Mouse (Mus musculus): Measurements from ENCODE around the gene Celf1.
"Not testable (repeated sequence)": the region's sequence is repeated elsewhere in the genome, so short reads cannot be mapped to it uniquely, and the experiment has no call there.

Celf1 gene

GRCm38 (mm10) chr2:91023956-91024355, 83.8 kb downstream of the Celf1 start:
- DNase-seq = no peak

DNA sequence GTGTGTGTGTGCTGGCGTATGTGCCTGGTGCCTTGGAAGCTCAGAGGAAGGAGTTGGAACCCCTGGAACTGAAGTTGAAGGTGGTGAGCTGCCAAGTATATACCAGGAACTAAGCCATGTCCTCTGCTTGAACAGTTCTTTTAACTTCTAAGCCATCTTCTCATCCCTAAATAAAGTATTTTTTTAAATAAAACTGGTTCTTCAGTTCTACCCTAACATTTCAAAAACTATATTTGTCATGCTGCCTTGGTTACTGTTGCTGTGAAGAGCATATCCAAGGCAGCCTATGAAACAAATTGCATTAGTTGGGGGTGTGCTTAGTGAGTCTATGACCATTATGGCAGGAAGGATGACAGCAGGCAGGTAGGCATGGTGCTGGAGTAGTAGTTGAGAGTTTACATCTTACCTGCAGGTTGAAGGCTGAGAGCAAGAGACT, 84.9 kb downstream of the Celf1 start:
- no peak for DNase-seq

GRCm38 (mm10) chr2:91026491-91026890, 86.3 kb downstream of the Celf1 start:
- no peak for DNase-seq

DNA sequence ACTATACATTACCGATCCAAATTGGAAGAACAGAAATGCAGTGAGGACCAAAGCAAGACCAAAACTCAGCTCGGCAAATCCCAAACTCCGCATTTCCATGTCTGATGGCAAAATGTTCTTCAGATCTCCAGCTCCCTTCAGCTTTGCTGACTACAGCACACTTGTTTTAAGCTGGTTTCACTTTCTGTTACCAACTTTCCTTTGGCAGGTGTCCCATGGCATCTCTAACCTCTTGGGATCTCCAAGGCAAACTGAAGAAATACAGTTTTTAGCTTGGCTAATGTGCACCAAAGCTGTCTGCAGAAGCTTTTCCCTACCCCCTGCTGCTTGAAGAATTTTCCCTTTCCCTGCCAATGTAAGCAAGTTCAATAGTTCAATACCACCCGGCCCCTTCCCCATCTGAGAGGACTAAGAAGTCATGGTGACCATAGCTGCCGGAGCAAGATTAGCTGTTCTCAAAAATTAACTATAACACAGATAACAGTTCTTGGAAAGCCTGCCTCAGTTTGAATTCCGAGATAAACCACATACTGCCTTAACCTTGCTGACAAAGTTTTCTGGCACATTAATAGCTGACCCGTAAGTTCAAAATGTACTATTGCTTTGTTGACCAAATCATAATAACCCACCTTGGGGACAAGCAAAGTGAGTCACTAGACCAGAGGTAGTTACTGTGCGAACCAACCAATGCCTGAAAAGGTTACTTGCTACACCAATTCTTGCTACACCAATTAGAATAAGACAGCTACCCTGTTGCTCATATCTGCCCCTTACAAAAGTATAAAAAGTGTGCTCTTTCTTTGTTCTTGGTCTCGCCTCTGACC, 87.4 kb downstream of the Celf1 start:
- peak; percentile 38 for DNase-seq

DNA sequence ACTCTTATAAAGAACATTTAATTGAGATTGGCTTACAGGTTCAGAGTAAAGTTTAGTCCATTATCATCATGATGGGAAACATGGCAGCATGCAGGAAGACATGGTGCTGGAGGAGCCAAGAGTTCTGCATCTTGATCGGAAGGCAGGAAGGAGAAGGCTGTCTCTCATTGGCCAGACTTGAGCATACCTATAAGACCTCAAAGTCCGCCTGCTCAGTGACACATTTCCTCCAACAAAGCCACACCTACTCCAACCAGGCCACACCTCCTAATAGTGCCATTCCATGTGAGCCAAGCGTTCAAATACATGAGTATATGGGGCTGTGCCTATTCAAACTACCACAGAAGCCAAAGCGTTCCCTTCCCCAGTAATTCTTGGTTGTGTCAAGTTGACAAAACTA, 91.0 kb downstream of the Celf1 start:
- no peak for DNase-seq

DNA sequence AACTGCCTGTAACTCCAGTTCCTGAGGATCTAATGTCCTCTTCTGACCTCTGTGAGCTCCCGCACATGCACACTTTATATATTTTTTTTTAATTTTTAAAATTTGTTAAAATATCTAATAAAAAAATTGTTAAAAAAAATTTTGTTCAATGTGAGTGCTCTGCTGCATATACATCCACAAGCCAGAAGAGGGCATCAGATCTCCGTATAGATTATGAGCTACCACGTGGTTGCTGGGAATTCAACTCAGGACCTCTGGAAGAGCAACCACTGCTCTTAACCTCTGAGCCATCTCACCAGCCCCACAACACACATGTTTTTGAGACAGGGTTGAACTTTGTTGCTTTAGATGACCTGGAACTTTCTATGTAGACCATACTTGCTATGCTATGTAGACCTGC, 92.8 kb downstream of the Celf1 start:
- DNase-seq = no peak

DNA sequence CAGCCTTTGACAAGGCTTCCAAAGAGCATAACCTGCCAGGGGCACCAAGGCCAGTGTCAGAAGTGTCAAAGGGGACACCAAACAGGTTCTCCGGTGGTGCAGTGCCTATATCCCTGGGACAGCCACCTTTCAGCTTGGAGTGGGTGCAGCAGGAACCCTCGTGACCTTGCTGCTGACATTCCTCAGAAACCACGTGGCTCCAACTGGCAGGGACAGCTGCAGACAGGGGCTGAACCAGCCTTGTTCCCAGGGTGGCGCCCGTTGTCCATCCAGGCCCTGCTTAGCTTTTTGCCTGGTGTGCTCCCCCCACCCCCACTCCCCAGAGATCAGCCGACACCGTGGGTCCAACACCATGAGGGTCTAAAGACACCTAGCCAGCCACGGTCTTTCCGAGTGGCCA, 95.2 kb downstream of the Celf1 start, which contains the start of gene Rapsn:
Rapsn (plus strand) TSS at position 236 of the 400 bp plus-strand sequence.
- DNase-seq = peak; percentile 72

- no peak for DNase-seq
Measured at GRCm38 (mm10) chr2:91041786-91042185, 101.6 kb downstream of the Celf1 start.

DNA sequence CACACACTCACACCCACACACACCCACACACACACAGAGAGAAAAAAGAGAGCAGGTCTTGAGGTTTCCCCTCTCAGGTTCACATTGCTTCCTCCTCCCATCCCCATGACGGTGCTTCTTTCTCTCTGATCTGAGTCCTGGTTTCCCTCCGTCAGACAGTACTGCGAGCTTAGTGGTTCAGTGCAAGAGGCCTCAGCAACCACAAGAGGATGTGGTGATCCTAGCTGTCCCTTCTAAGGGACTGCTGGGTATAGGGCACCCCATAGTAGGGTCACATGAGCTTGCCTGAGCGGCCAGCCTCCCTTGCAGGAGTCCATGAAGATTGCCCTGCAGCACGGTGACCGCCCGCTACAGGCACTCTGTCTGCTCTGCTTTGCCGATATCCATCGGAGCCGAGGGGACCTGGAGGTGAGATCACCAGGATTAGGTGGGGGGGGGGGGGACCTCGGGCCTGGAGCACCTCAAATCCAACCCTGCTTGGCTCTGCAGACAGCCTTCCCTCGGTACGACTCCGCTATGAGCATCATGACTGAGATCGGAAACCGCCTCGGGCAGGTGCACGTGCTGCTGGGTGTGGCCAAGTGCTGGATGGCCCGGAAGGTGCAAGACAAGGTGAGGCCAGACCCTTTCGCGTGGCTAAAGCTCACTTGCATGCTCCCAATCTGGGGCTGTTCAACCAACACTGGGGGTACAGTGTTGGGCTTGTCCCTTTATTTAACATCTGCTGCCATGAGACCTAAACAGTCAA, 102.6 kb downstream of the Celf1 start:
- no peak for DNase-seq

- no peak for DNase-seq
Measured at GRCm38 (mm10) chr2:91044727-91045126, 104.5 kb downstream of the Celf1 start.

- not testable (repeated sequence) for DNase-seq
Measured at GRCm38 (mm10) chr2:91045805-91046204, 105.6 kb downstream of the Celf1 start.

- peak; percentile 39 for DNase-seq
Measured at GRCm38 (mm10) chr2:91047359-91047758, 107.2 kb downstream of the Celf1 start.

DNA sequence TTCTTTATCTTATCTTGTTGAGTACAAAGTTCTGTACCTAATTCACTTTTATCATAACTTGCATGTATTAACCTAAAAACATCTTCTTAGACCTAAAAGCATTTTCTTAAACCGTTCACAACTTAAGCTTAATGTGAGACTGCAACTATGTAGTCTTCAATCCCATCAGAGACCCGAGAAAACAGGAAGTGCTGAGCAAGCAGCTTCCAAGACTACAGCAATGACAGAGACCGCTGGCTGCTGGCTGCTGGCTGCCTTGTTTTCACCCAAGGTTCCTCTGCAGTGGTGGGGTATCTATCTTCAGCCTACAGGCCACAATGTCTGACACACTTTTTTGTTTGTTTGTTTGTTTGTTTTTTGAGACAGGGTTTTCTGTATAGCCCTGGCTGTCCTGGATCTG, 111.7 kb downstream of the Celf1 start:
- no peak for DNase-seq

- DNase-seq = no peak
Measured at GRCm38 (mm10) chr2:91052752-91053151, 112.6 kb downstream of the Celf1 start.

- no peak for DNase-seq
Measured at GRCm38 (mm10) chr2:91053181-91053933, 113.2 kb downstream of the Celf1 start.

GRCm38 (mm10) chr2:91053934-91054382, 113.8 kb downstream of the Celf1 start, which contains the start of gene Psmc3:
Gene Psmc3 (plus strand): TSS chr2:91054009.
- peak; percentile 97 for DNase-seq

DNA sequence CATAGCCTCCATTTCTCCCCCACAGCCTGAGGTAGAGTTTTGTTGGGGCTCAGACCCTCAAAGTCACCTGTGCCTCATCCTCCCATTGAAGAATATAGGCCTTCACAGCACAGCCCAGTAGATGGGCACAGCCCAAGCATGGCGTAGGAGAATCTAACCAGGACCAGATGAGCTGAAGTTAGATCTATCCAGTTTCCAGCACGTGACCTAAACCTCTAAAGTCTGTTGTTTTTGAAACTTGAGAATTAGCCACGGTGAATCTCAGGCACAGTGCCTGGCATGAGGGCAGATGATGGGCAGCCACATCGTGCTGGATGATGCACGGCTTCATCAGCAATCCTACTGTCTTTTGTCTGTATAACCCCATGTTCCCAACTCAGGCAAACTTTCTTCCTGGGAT, 118.3 kb downstream of the Celf1 start:
- DNase-seq = no peak

GRCm38 (mm10) chr2:91059376-91059775, 119.2 kb downstream of the Celf1 start:
- no peak for DNase-seq

- DNase-seq = peak; percentile 46
Measured at GRCm38 (mm10) chr2:91060544-91061355, 120.6 kb downstream of the Celf1 start.

DNA sequence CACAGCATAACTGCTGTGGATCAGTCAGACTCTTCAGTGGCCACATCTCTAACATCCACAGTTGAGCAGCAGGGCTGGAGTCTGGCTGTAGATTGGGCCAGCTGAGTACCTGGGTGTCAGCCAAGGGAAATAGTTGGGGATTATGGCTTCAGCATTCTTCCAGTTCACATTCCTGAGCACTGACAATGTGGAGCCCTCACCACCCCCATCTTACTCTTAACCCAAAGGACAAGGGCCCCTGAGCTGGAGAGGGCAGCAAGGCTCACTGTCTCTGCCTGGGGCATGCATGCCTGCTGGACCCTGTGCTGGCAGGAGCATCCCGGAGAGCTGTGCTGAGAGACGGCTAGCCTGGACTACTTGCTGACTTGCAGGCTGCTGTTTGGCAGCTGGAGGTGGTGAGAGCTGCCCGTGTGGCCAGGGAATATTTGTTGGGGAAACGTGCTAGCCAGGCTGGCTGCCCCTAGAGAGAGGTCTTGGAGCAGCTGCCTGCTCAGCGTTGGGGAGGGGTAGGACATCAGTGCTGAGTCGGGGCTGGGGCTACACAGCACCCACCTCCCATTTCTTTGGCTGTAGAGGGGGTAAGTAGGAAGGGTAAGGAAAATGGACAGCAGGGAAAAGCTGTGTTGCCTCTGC, 121.8 kb downstream of the Celf1 start:
- DNase-seq = peak; percentile 83

DNA sequence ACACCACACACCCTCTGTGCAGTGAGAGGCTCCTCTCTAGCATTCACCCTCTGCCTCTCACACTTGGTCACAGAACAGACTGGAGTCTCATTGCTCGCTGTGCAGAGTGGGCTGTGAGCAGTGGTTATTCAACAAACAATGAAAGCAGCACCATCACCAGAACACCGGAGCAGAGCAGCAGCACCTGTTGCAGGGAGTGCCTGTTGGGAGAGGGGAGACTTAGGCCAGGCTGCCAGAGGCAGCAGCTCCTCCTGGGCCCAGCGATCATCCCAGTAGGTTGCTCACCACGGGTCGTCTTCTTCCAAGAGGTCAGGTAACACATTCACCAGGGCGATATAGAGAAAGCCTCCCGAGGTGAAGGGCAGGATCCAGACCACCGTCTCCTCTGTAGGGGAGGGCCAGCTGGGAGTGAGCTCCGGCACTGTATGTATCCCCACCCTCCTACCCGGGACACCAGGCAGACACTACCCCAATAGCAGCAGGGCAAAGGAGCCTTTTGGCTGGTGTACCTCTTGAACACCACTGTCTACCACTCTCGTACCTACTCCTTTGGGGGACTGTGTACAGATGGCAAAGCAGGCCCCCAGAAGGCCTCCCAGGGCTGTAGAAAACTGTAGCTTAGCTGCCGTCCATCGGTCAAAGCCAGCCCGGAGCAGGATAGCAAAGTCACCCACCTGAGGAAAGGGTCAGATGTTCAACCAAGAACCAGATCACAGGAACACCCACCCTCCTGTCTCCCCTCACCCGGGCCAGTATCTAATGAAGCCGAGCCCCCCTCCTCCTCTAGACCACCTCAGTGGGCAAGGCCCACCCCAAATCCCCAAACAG, 122.8 kb downstream of the Celf1 start:
- no peak for DNase-seq

All from kidney, postnatal 14 days (tissue).